Mouse (Mus musculus): ENCODE measurements around the gene Lrrc17. TPM values are rescaled to one million over a fixed set of nuclear protein-coding genes. Genes with fewer than 3 reads are reported as not detected.
"Not testable (repeated sequence)": the region's sequence is repeated elsewhere in the genome, so short reads cannot be mapped to it uniquely, and the experiment has no call there.

The Lrrc17 gene
- polyA plus RNA-seq, 1 experiment from 2014 or later: 3.8 TPM

DNA sequence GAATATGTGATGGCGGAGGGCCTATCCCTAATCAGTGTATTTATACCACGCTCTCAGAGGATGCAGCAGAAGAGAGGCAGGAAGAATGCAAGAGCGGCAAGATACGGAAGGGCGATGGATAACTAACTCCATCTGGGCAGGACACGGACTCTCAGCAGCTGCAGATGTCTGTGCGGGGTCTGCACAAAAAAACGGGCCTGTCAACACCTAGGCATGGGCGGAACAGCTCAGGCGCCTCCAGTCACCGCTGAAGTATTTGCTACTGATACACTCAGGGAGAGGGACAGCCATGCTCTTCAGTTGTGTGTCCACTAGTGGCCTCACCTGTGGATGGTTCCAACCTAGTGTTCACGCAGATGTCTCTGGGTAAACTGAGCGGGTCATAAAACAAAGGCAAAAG lies 44.9 kb downstream of the Lrrc17 start:
- Histone ChIP-seq H3K9me3 (no peaks in the 10 kb centered on the region), H3K27ac (no peak overlapping the region), H3K36me3 (replicated peaks) (no peaks in the 10 kb centered on the region), H3K4me3 (no peak overlapping the region), H3K27me3 (ENCODE audit: poor library complexity, severe bottlenecking) (no peaks in the 10 kb centered on the region), H3K4me1 (no peaks in the 10 kb centered on the region)
- 94% methylated on average over 13 of the region's 13 CpGs for WGBS
- DNase-seq (ENCODE audit: extremely low spot score, low spot score): no peak

GRCm38 (mm10) chr5:21592106-21592505 lies 48.7 kb downstream of the Lrrc17 start:
- H3K36me3 ChIP-seq (replicated peaks): no peaks in the 10 kb centered on the region
- DNase-seq (ENCODE audit: extremely low spot score, low spot score): no peak
- no peaks in the 10 kb centered on the region for H3K27me3 ChIP-seq (ENCODE audit: poor library complexity, severe bottlenecking)
- H3K9me3 ChIP-seq: no peaks in the 10 kb centered on the region
- WGBS: 92% methylated on average over 2 of the region's 2 CpGs
- H3K4me3 ChIP-seq: no peak overlapping the region
- H3K27ac ChIP-seq: no peak overlapping the region
- no peaks in the 10 kb centered on the region for H3K4me1 ChIP-seq

- 94% methylated on average over 9 of the region's 9 CpGs for WGBS
- no peaks in the 10 kb centered on the region for H3K4me1 ChIP-seq
- no peaks in the 10 kb centered on the region for H3K27me3 ChIP-seq (ENCODE audit: poor library complexity, severe bottlenecking)
- no peaks in the 10 kb centered on the region for H3K36me3 ChIP-seq (replicated peaks)
- no peak overlapping the region for H3K27ac ChIP-seq
- DNase-seq (ENCODE audit: extremely low spot score, low spot score): no peak
- H3K9me3 ChIP-seq: no peaks in the 10 kb centered on the region
- no peak overlapping the region for H3K4me3 ChIP-seq
These were observed 49.9 kb downstream of the Lrrc17 start for GRCm38 (mm10) chr5:21593201-21593709.

DNA sequence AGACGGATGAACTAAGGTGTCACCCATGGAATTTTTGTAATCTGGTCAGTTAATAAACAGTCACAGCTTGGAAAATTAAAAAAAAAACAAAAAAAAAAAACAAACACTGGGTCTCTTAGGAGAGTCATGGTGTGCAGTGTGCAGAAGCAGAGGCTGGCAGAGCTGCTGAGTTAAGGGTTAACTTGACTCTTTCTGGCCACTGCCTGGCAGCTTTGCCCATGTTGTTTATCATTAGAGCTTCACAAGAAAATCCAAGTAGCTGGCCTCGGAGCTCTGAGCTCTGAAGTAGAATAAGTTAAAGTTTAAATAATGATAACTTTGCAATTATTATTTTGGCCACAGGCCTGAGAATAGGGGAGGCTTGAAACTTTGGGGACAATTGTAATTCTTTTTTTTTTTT lies 56.2 kb downstream of the Lrrc17 start:
- not testable (repeated sequence) for H3K27ac ChIP-seq; H3K4me3 ChIP-seq; H3K4me1 ChIP-seq; H3K27me3 ChIP-seq (ENCODE audit: poor library complexity, severe bottlenecking); H3K36me3 ChIP-seq (replicated peaks); DNase-seq (ENCODE audit: extremely low spot score, low spot score); H3K9me3 ChIP-seq
- WGBS: 88% methylated on average over 2 of the region's 2 CpGs

DNA sequence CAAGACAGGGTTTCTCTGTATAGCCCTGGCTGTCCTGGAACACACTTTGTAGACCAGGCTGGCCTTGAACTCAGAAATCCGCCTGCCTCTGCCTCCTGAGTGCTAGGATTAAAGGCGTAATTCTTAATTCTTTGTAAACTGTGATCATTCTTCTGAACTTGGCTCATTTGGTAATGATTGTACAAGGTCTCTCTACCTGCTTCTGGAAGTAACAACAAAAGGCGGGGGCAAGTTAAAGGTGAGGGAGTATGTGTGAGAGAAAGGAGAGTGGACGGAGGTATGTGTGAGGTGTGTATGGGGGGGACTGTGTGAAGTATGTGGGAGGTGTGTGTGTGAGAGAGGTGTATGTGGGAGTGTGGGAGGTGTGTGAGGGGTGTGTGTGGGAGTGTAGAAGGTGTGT lies 56.6 kb downstream of the Lrrc17 start:
- DNase-seq (ENCODE audit: extremely low spot score, low spot score): no peak
- H3K9me3 ChIP-seq: no peaks in the 10 kb centered on the region
- WGBS: 90% methylated on average over 4 of the region's 4 CpGs
- H3K36me3 ChIP-seq (replicated peaks): no peaks in the 10 kb centered on the region
- H3K4me3 ChIP-seq: no peak overlapping the region
- H3K4me1 ChIP-seq: no peaks in the 10 kb centered on the region
- no peak overlapping the region for H3K27ac ChIP-seq
- H3K27me3 ChIP-seq (ENCODE audit: poor library complexity, severe bottlenecking): no peaks in the 10 kb centered on the region

GRCm38 (mm10) chr5:21605936-21606335 lies 62.6 kb downstream of the Lrrc17 start:
- 82% methylated on average over 6 of the region's 6 CpGs for WGBS
- H3K27ac ChIP-seq: no peak overlapping the region

GRCm38 (mm10) chr5:21608311-21609304 lies 65.2 kb downstream of the Lrrc17 start:
- H3K27ac ChIP-seq: no peak overlapping the region
- no peak for DNase-seq (ENCODE audit: extremely low spot score, low spot score)
- 75% methylated on average over 12 of the region's 12 CpGs for WGBS
- H3K4me3 ChIP-seq: no peak overlapping the region
- no peaks in the 10 kb centered on the region for H3K9me3 ChIP-seq
- H3K36me3 ChIP-seq (replicated peaks): no peaks in the 10 kb centered on the region
- H3K4me1 ChIP-seq: no peaks in the 10 kb centered on the region
- no peaks in the 10 kb centered on the region for H3K27me3 ChIP-seq (ENCODE audit: poor library complexity, severe bottlenecking)

More at GRCm38 (mm10) chr5:21605936-21606335, 62.6 kb downstream of the Lrrc17 start:
- Histone ChIP-seq H3K36me3 (replicated peaks) (no peaks in the 10 kb centered on the region), H3K9me3 (no peaks in the 10 kb centered on the region), H3K4me1 (no peaks in the 10 kb centered on the region), H3K4me3 (no peak overlapping the region), H3K27me3 (ENCODE audit: poor library complexity, severe bottlenecking) (no peaks in the 10 kb centered on the region)
- DNase-seq (ENCODE audit: extremely low spot score, low spot score): no peak

DNA sequence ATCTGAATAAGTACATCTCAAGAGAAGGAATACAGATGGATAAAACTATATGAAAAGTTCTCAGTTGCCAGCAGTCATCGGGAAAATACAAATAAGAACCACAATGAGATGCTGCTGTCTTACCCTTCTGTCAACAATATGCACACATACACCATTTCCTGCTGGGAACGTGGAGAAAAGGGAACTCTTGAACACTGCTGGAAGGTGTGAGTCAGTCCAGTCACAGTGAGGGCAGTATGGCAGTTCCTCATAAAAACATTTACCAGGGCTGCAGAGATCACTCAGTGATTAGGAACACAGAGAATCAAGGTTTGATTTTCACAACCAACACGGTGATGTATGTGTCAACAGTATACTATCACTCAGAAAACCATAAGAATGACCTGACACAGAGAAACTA lies 67.6 kb downstream of the Lrrc17 start:
- no peak for DNase-seq (ENCODE audit: extremely low spot score, low spot score)
- Histone ChIP-seq H3K9me3 (no peaks in the 10 kb centered on the region), H3K27ac (no peak overlapping the region)

DNA sequence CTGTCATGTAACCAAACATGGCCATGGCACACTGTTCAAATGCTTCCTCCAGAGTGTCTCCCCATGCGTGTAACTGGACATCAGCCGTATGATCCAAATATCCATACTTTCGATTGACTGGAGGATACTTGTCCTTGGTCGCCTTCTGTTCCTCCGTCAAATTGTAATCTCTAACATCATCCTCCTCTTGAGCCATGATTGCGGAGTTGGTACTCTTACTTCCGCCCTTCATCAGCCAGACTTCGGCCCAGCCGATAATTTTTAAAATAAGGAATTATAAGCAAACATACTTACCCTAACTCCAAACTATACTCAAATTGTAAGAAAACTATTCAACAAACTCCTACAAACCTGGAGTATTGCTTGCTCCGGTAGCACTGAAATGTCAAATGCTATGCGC lies 70.9 kb downstream of the Lrrc17 start:
- not testable (repeated sequence) for H3K27ac ChIP-seq; H3K9me3 ChIP-seq; H3K4me3 ChIP-seq; H3K4me1 ChIP-seq; H3K27me3 ChIP-seq (ENCODE audit: poor library complexity, severe bottlenecking); DNase-seq (ENCODE audit: extremely low spot score, low spot score); H3K36me3 ChIP-seq (replicated peaks)
- WGBS: 94% methylated on average over 11 of the region's 11 CpGs

More for the DNA sequence above, 67.6 kb downstream of the Lrrc17 start:
- no peaks in the 10 kb centered on the region for H3K4me1 ChIP-seq
- WGBS: 83% methylated on average over 3 of the region's 3 CpGs
- H3K4me3 ChIP-seq: no peak overlapping the region
- no peaks in the 10 kb centered on the region for H3K27me3 ChIP-seq (ENCODE audit: poor library complexity, severe bottlenecking)
- no peaks in the 10 kb centered on the region for H3K36me3 ChIP-seq (replicated peaks)

- Histone ChIP-seq H3K27ac (no peak overlapping the region), H3K9me3 (no peaks in the 10 kb centered on the region), H3K4me1 (no peaks in the 10 kb centered on the region), H3K27me3 (ENCODE audit: poor library complexity, severe bottlenecking) (no peaks in the 10 kb centered on the region), H3K36me3 (replicated peaks) (no peaks in the 10 kb centered on the region), H3K4me3 (no peak overlapping the region)
- 85% methylated on average over 3 of the region's 3 CpGs for WGBS
- no peak for DNase-seq (ENCODE audit: extremely low spot score, low spot score)
These were observed 73.2 kb downstream of the Lrrc17 start for GRCm38 (mm10) chr5:21616450-21617009.

Other genes with a start within 250 kb of the Lrrc17 start
- 0.98 and 1.1 TPM in 2 replicates for gene Fgl2, start 170.9 kb upstream of the Lrrc17 start, polyA plus RNA-seq (2016; fragmentation: Nextera tagmentation; extraction: Ambion mirVana)
- gene Ccdc146, start 118.9 kb upstream of the Lrrc17 start, polyA plus RNA-seq (2016; fragmentation: Nextera tagmentation; extraction: Ambion mirVana): 0.07 TPM in 1 of 2 replicates, not detected in the other
- 6.1 and 7.1 TPM in 2 replicates for gene Fam185a, start 118.6 kb upstream of the Lrrc17 start, polyA plus RNA-seq (2016; fragmentation: Nextera tagmentation; extraction: Ambion mirVana)
- gene Fbxl13, start 102.1 kb downstream of the Lrrc17 start, polyA plus RNA-seq (2016; fragmentation: Nextera tagmentation; extraction: Ambion mirVana): 0.12 and 0.20 TPM in 2 replicates
- 64.6 and 65.4 TPM in 2 replicates for gene Armc10, start 102.3 kb downstream of the Lrrc17 start, polyA plus RNA-seq (2016; fragmentation: Nextera tagmentation; extraction: Ambion mirVana)
- 10.7 TPM in 2 replicates for gene Napepld, start 157.8 kb downstream of the Lrrc17 start, polyA plus RNA-seq (2016; fragmentation: Nextera tagmentation; extraction: Ambion mirVana)
- 83.9 and 87.3 TPM in 2 replicates for gene Pmpcb, start 193.6 kb downstream of the Lrrc17 start, polyA plus RNA-seq (2016; fragmentation: Nextera tagmentation; extraction: Ambion mirVana)
- 99.4 and 114 TPM in 2 replicates for gene Dnajc2, start 241.7 kb downstream of the Lrrc17 start, polyA plus RNA-seq (2016; fragmentation: Nextera tagmentation; extraction: Ambion mirVana)
- gene Psmc2, start 241.7 kb downstream of the Lrrc17 start, polyA plus RNA-seq (2016; fragmentation: Nextera tagmentation; extraction: Ambion mirVana): 253 and 258 TPM in 2 replicates

Data from forebrain, embryonic 10.5 days (tissue).